Mouse (Mus musculus) limb, embryonic 12.5 days (tissue): ENCODE results near the gene Rsph10b. TPM values are rescaled to one million over a fixed set of nuclear protein-coding genes. Genes with fewer than 3 reads are reported as not detected.

Experiments
- polyA plus RNA-seq: library from polyadenylated mRNA; unstranded; fragments of >200 nt; fragmentation: Nextera tagmentation; extraction: Ambion mirVana; gene quantifications from 2 replicates; pipeline ENCODE4 v1.2.1, GENCODE M21; 2016

Rsph10b gene
- polyA plus RNA-seq, 1 experiment from 2014 or later = 0.87 TPM

Other genes with a start within 250 kb of the Rsph10b start
- 32.4 and 34.4 TPM in 2 replicates for gene Usp42, start 200.8 kb upstream of the Rsph10b start, polyA plus RNA-seq
- 47.2 and 49.5 TPM in 2 replicates for gene Eif2ak1, start 115.2 kb upstream of the Rsph10b start, polyA plus RNA-seq
- gene Ankrd61, start 35.4 kb upstream of the Rsph10b start, polyA plus RNA-seq = 0.38 and 0.44 TPM in 2 replicates
- gene Aimp2, start 23.2 kb upstream of the Rsph10b start, polyA plus RNA-seq = 98.0 and 102 TPM in 2 replicates
- gene Pms2, start 23.1 kb upstream of the Rsph10b start, polyA plus RNA-seq = 38.0 and 41.6 TPM in 2 replicates
- gene Gm42421, start 4.9 kb upstream of the Rsph10b start, polyA plus RNA-seq = 1.0 and 1.1 TPM in 2 replicates
- 97.7 and 104 TPM in 2 replicates for gene Ccz1, start 81.8 kb downstream of the Rsph10b start, polyA plus RNA-seq
- gene Ocm, start 93.6 kb downstream of the Rsph10b start, polyA plus RNA-seq = not detected in 2 replicates
- gene Lmtk2, start 167.4 kb downstream of the Rsph10b start, polyA plus RNA-seq = 5.3 and 5.7 TPM in 2 replicates